Mouse (Mus musculus) ES-E14 (cell line): ENCODE results near the gene Isy1. TPM values are rescaled to one million over a fixed set of nuclear protein-coding genes. Genes with fewer than 3 reads are reported as not detected.

Source experiments
- DNase-seq: peaks from one replicate; pipeline ENCODE4 v3.0.0-alpha.2; 2013; ENCODE audit warnings: low read depth, low spot score
- H3K27ac ChIP-seq: 2 replicates; pipeline ENCODE4 v1.5.1; 2012; ENCODE audit warnings: low read depth, mild to moderate bottlenecking, low read length, moderate library complexity, mixed read lengths; ENCODE audit not compliant: poor library complexity, insufficient read depth, severe bottlenecking
- H3K36me3 ChIP-seq: 2 replicates; pipeline ENCODE4 v1.6.1; 2012; ENCODE audit warnings: mild to moderate bottlenecking, low read length, moderate library complexity, mixed read lengths; ENCODE audit not compliant: control insufficient read depth, poor library complexity, insufficient read depth, severe bottlenecking
- H3K4me1 ChIP-seq, 2 experiments: fragments of 150-350 bp in 1 of 2; sonication (generic) in 1 of 2; 2 replicates each; pipeline ENCODE4 v1.6.1; 2012; ENCODE audit warnings: low read length in 2 of 2, mild to moderate bottlenecking in 1 of 2, mixed read lengths in 1 of 2; ENCODE audit not compliant: control insufficient read depth in 2 of 2, insufficient read depth in 2 of 2, poor library complexity in 1 of 2
- H3K4me3 ChIP-seq, 2 experiments: fragments of 150-350 bp in 1 of 2; sonication (generic) in 1 of 2; 2 replicates each; pipeline ENCODE4 v1.5.1; 2012; ENCODE audit warnings: low read length in 2 of 2, low read depth in 1 of 2, mild to moderate bottlenecking in 1 of 2, mixed read lengths in 1 of 2; ENCODE audit not compliant: insufficient read depth in 1 of 2, poor library complexity in 1 of 2, severe bottlenecking in 1 of 2
- H3K9ac ChIP-seq: 2 replicates; pipeline ENCODE4 v1.6.1; 2012; ENCODE audit warnings: low read depth, mild to moderate bottlenecking, low read length, mixed read lengths; ENCODE audit not compliant: poor library complexity, insufficient read depth, severe bottlenecking
- H3K9me3 ChIP-seq: fragments of 150-350 bp; sonication (generic); 2 replicates; pipeline ENCODE4 v1.6.1; 2012; ENCODE audit warnings: low read depth, mild to moderate bottlenecking, low read length; ENCODE audit not compliant: control insufficient read depth, insufficient read depth
- CHD2 ChIP-seq: IDR thresholded peaks from 2 replicates; pipeline ENCODE4 v1.6.1; 2014; ENCODE audit warnings: mild to moderate bottlenecking, low read depth, low read length, inconsistent platforms
- HCFC1 ChIP-seq: IDR thresholded peaks from 2 replicates; pipeline ENCODE4 v1.6.1; 2012; ENCODE audit warnings: low read length, inconsistent platforms, borderline replicate concordance; ENCODE audit not compliant: insufficient read depth
- MAFK ChIP-seq: IDR thresholded peaks from 2 replicates; pipeline ENCODE4 v1.6.1; 2014; ENCODE audit warnings: mild to moderate bottlenecking, low read depth, low read length, inconsistent platforms; ENCODE audit not compliant: insufficient read depth
- ZC3H11A ChIP-seq: IDR thresholded peaks from 2 replicates; pipeline ENCODE4 v1.6.1; 2012; ENCODE audit warnings: low read depth, mild to moderate bottlenecking, inconsistent platforms, low read length, borderline replicate concordance
- ZNF384 ChIP-seq: IDR thresholded peaks from 2 replicates; pipeline ENCODE4 v1.6.1; 2012; ENCODE audit warnings: low read depth, low read length, inconsistent platforms
- in situ Hi-C, 2 experiments: fragments of 600-800 bp; cut with MboI; formaldehyde crosslinking; loops; one replicate each; pipeline ENCODE4 v1.15.1; 2025; ENCODE audit warnings: low sequenced_read_pairs in 2 of 2, inconsistent platforms in 1 of 2; ENCODE audit not compliant: unreplicated experiment in 2 of 2
- total RNA-seq: library from RNA; depleted of rRNA; stranded (reverse); fragments of 300-350 nt; gene quantifications from 2 replicates; pipeline ENCODE4 v1.2.3, GENCODE M21; 2012

The Isy1 gene
- total RNA-seq, 1 experiment = 48.8 TPM

GRCm38 (mm10) chr6:87809651-87810161, 28.9 kb downstream of the Isy1 start:
- Histone ChIP-seq H3K4me3 (no peak overlapping the region), H3K9ac (no peak overlapping the region), H3K9me3 (no peaks in the 10 kb centered on the region), H3K27ac (no peak overlapping the region), H3K4me1 (peaks cover 0 to 2% of the 10 kb centered on the region in 2 experiments; a peak in 1 of 4 replicates), H3K36me3 (no peaks in the 10 kb centered on the region)
- no peak for TF ChIP-seq MAFK
- no peak for TF ChIP-seq HCFC1
- no peak for TF ChIP-seq ZNF384
- TF ChIP-seq ZC3H11A = no peak
- no peak for TF ChIP-seq CHD2
- in situ Hi-C loops = no loop called here
- no peak for DNase-seq

GRCm38 (mm10) chr6:87809144-87809543, 29.5 kb downstream of the Isy1 start:
- in situ Hi-C loops = no loop called here
- Histone ChIP-seq H3K9ac (no peak overlapping the region), H3K9me3 (no peaks in the 10 kb centered on the region), H3K36me3 (no peaks in the 10 kb centered on the region), H3K4me3 (no peak overlapping the region), H3K4me1 (peaks cover 0 to 2% of the 10 kb centered on the region in 2 experiments; a peak in 1 of 4 replicates), H3K27ac (no peak overlapping the region)
- TF ChIP-seq HCFC1 (no peak), MAFK (no peak), ZC3H11A (no peak), CHD2 (no peak), ZNF384 (no peak)
- DNase-seq = no peak

GRCm38 (mm10) chr6:87808521-87808920, 30.1 kb downstream of the Isy1 start:
- Histone ChIP-seq H3K9ac (no peak overlapping the region), H3K36me3 (no peaks in the 10 kb centered on the region), H3K4me3 (no peak overlapping the region), H3K9me3 (no peaks in the 10 kb centered on the region), H3K4me1 (peaks cover 0 to 2% of the 10 kb centered on the region in 2 experiments; a peak in 1 of 4 replicates), H3K27ac (no peak overlapping the region)
- in situ Hi-C loops = no loop called here
- DNase-seq = no peak
- no peak for TF ChIP-seq CHD2
- TF ChIP-seq HCFC1 = no peak

- H3K36me3 ChIP-seq = no peaks in the 10 kb centered on the region
- H3K9me3 ChIP-seq = no peaks in the 10 kb centered on the region
- DNase-seq = no peak
- no peak overlapping the region for H3K4me3 ChIP-seq
- H3K9ac ChIP-seq = no peak overlapping the region
- H3K4me1 ChIP-seq = peaks cover 0 to 2% of the 10 kb centered on the region in 2 experiments; a peak in 1 of 4 replicates
- no peak overlapping the region for H3K27ac ChIP-seq
- TF ChIP-seq ZNF384 = no peak
- no peak for TF ChIP-seq CHD2
- in situ Hi-C loops = no loop called here
Measured at GRCm38 (mm10) chr6:87807735-87808440, 30.7 kb downstream of the Isy1 start.

- Histone ChIP-seq H3K27ac (no peak overlapping the region), H3K36me3 (no peaks in the 10 kb centered on the region), H3K9me3 (no peaks in the 10 kb centered on the region), H3K4me3 (no peak overlapping the region), H3K4me1 (no peaks in the 10 kb centered on the region), H3K9ac (no peak overlapping the region)
- DNase-seq = no peak
- in situ Hi-C loops = no loop called here
- TF ChIP-seq CHD2 = no peak
- no peak for TF ChIP-seq HCFC1
- TF ChIP-seq ZNF384 = no peak
- TF ChIP-seq MAFK = no peak
- TF ChIP-seq ZC3H11A = no peak
Measured at GRCm38 (mm10) chr6:87806857-87807256, 31.7 kb downstream of the Isy1 start.
